Mouse (Mus musculus): Measurements from ENCODE around the gene Trappc3l. TPM values are rescaled to one million over a fixed set of nuclear protein-coding genes. Genes with fewer than 3 reads are reported as not detected.

The Trappc3l gene
- polyA plus RNA-seq, 1 experiment from 2014 or later, result not detected

- Histone ChIP-seq H3K9ac (no peak overlapping the region), H3K27me3 (replicated peaks) (no peaks in the 10 kb centered on the region), H3K4me3 (no peak overlapping the region), H3K27ac (no peak overlapping the region), H3K9me3 (no peaks in the 10 kb centered on the region), H3K36me3 (replicated peaks) (no peaks in the 10 kb centered on the region), H3K4me1 (no peaks in the 10 kb centered on the region), H3K4me2 (no peak overlapping the region)
- WGBS, result 79% methylated on average over 3 of the region's 3 CpGs
- ATAC-seq (replicated peaks), result no peak
These were observed 112.4 kb downstream of the Trappc3l start for GRCm38 (mm10) chr10:34149772-34150171.

- H3K27ac ChIP-seq, result no peak overlapping the region
- no peaks in the 10 kb centered on the region for H3K9me3 ChIP-seq
- H3K4me2 ChIP-seq, result no peak overlapping the region
- H3K4me1 ChIP-seq, result no peaks in the 10 kb centered on the region
- no peak for ATAC-seq (replicated peaks)
- no peaks in the 10 kb centered on the region for H3K27me3 ChIP-seq (replicated peaks)
- no peak overlapping the region for H3K9ac ChIP-seq
- WGBS, result 51% methylated on average over 6 of the region's 6 CpGs
- H3K4me3 ChIP-seq, result no peak overlapping the region
- H3K36me3 ChIP-seq (replicated peaks), result no peaks in the 10 kb centered on the region
These were observed 113.1 kb downstream of the Trappc3l start for GRCm38 (mm10) chr10:34150454-34150853.

- H3K4me1 ChIP-seq, result no peaks in the 10 kb centered on the region
- no peak overlapping the region for H3K4me2 ChIP-seq
- no peaks in the 10 kb centered on the region for H3K36me3 ChIP-seq (replicated peaks)
- H3K9ac ChIP-seq, result no peak overlapping the region
- no peak overlapping the region for H3K27ac ChIP-seq
- no peaks in the 10 kb centered on the region for H3K27me3 ChIP-seq (replicated peaks)
- H3K9me3 ChIP-seq, result no peaks in the 10 kb centered on the region
- no peak for ATAC-seq (replicated peaks)
- no peak overlapping the region for H3K4me3 ChIP-seq
- 89% methylated on average over 3 of the region's 3 CpGs for WGBS
These were observed 114.4 kb downstream of the Trappc3l start for GRCm38 (mm10) chr10:34151827-34152226.

- no peak overlapping the region for H3K4me3 ChIP-seq
- H3K36me3 ChIP-seq (replicated peaks), result no peaks in the 10 kb centered on the region
- no peak overlapping the region for H3K9ac ChIP-seq
- WGBS, result 85% methylated on average over 12 of the region's 12 CpGs
- no peak overlapping the region for H3K27ac ChIP-seq
- no peak overlapping the region for H3K4me2 ChIP-seq
- ATAC-seq (replicated peaks), result no peak
- H3K9me3 ChIP-seq, result no peaks in the 10 kb centered on the region
- no peaks in the 10 kb centered on the region for H3K27me3 ChIP-seq (replicated peaks)
- no peaks in the 10 kb centered on the region for H3K4me1 ChIP-seq
These were observed 118.6 kb downstream of the Trappc3l start for GRCm38 (mm10) chr10:34155796-34156554.

Other genes with a start within 250 kb of the Trappc3l start
- gene Sult3a1, start 179.9 kb upstream of the Trappc3l start, polyA plus RNA-seq (2015; fragmentation: Nextera tagmentation; extraction: Ambion mirVana), result not detected in 2 replicates
- 1.3 and 1.4 TPM in 2 replicates for gene Rsph4a, start 132.5 kb upstream of the Trappc3l start, polyA plus RNA-seq (2015; fragmentation: Nextera tagmentation; extraction: Ambion mirVana)
- gene Zup1, start 86.3 kb upstream of the Trappc3l start, polyA plus RNA-seq (2015; fragmentation: Nextera tagmentation; extraction: Ambion mirVana), result 19.2 and 22.4 TPM in 2 replicates
- gene Rwdd1, start 18.0 kb upstream of the Trappc3l start, polyA plus RNA-seq (2015; fragmentation: Nextera tagmentation; extraction: Ambion mirVana), result 101 and 113 TPM in 2 replicates
- not detected in 2 replicates for gene Calhm4, start 6.7 kb downstream of the Trappc3l start, polyA plus RNA-seq (2015; fragmentation: Nextera tagmentation; extraction: Ambion mirVana)
- gene Calhm5, start 58.9 kb downstream of the Trappc3l start, polyA plus RNA-seq (2015; fragmentation: Nextera tagmentation; extraction: Ambion mirVana), result 0.64 and 0.74 TPM in 2 replicates
- 0.36 and 0.63 TPM in 2 replicates for gene Calhm6, start 90.4 kb downstream of the Trappc3l start, polyA plus RNA-seq (2015; fragmentation: Nextera tagmentation; extraction: Ambion mirVana)
- 7.5 and 7.6 TPM in 2 replicates for gene Dse, start 170.1 kb downstream of the Trappc3l start, polyA plus RNA-seq (2015; fragmentation: Nextera tagmentation; extraction: Ambion mirVana)
- gene Tspyl1, start 244.6 kb downstream of the Trappc3l start, polyA plus RNA-seq (2015; fragmentation: Nextera tagmentation; extraction: Ambion mirVana), result 127 and 138 TPM in 2 replicates